Mouse (Mus musculus) Muller cell, postnatal 12 days (primary cell): ENCODE measurements at regions not wholly inside any gene's neighbourhood (a gene's known extent, or its start where the extent isn't known, plus 50 kb on each side); places are given as distances from the start of the nearest gene placed in this dataset.
"Not testable (repeated sequence)": the region's sequence is repeated elsewhere in the genome, so short reads cannot be mapped to it uniquely, and the experiment has no call there.

Source experiments
- DNase-seq: peaks from one replicate; pipeline ENCODE4 v3.0.0-alpha.2; 2015; ENCODE audit errors: inconsistent ontology term

GRCm38 (mm10) chr8:39218716-39219115 is 1456.2 kb upstream of the Adam24 start:
- DNase-seq, result no peak

- DNase-seq, result no peak
Measured at GRCm38 (mm10) chr8:39227239-39227638, 1447.6 kb upstream of the Adam24 start.

- DNase-seq, result no peak
Measured at GRCm38 (mm10) chr8:39268970-39269497, 1405.8 kb upstream of the Adam24 start.

GRCm38 (mm10) chr8:39297548-39298306 is 1377.2 kb upstream of the Adam24 start:
- no peak for DNase-seq

GRCm38 (mm10) chr8:39303742-39304336 is 1371.0 kb upstream of the Adam24 start:
- no peak for DNase-seq

- peak; percentile 1 for DNase-seq
Measured at GRCm38 (mm10) chr8:39313854-39314253, 1361.0 kb upstream of the Adam24 start.

- no peak for DNase-seq
Measured at GRCm38 (mm10) chr8:39315521-39316233, 1359.2 kb upstream of the Adam24 start.

- DNase-seq, result no peak
Measured at GRCm38 (mm10) chr8:39316234-39316568, 1358.7 kb upstream of the Adam24 start.

GRCm38 (mm10) chr8:39329378-39329777 is 1345.5 kb upstream of the Adam24 start:
- DNase-seq, result no peak

- no peak for DNase-seq
Measured at GRCm38 (mm10) chr8:39344731-39345130, 1330.1 kb upstream of the Adam24 start.

GRCm38 (mm10) chr8:39346471-39346870 is 1328.4 kb upstream of the Adam24 start:
- DNase-seq, result no peak

GRCm38 (mm10) chr8:39348956-39349355 is 1325.9 kb upstream of the Adam24 start:
- no peak for DNase-seq

- no peak for DNase-seq
Measured at GRCm38 (mm10) chr8:39355412-39355811, 1319.5 kb upstream of the Adam24 start.

- DNase-seq, result no peak
Measured at GRCm38 (mm10) chr8:39357111-39357510, 1317.8 kb upstream of the Adam24 start.

GRCm38 (mm10) chr8:39357865-39358264 is 1317.0 kb upstream of the Adam24 start:
- no peak for DNase-seq

- not testable (repeated sequence) for DNase-seq
Measured at GRCm38 (mm10) chr8:39366346-39366745, 1308.5 kb upstream of the Adam24 start.
